Mouse (Mus musculus): ENCODE results near the gene Ren1. TPM values are rescaled to one million over a fixed set of nuclear protein-coding genes. Genes with fewer than 3 reads are reported as not detected.

Gene Ren1
- polyA plus RNA-seq, 1 experiment from 2014 or later = not detected

DNA sequence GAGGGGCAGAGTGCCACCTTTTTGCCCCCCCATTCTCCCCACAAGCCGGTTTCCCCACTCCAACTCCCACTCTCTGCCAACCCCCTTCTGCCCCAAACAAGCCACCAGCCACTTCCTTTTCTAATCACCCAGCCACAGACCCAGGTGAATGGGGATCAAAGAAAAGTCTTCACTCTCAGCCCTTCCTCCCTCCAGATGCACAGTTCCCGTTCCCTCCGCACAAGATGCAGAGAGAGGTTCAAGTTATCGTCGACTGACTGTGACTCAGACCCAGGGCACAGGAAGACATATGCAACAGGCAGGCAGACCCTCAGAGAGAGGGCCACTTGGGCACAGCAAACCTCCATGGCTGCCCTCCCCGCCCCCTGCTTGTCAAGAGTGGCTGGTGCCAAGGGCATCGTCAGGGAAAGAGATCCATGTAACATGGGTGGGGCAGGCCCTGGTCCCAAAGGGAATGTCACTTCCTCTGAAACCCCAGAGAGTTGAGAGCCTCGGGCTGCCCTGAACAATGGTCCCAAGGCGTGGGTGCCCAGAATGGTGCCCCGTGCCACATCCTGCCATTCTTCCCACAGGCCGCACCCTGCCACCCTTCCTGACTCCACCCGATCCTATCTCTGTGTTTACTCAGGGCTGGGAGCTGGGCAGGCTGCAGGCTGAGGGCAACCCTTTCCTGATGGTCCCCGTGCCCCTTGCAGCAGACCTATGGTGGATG, 49.9 kb downstream of the Ren1 start:
- H3K27ac ChIP-seq (ENCODE audit: low read depth, low read length) = no peak overlapping the region
- no peak for ATAC-seq (replicated peaks; ENCODE audit: insufficient number of reproducible peaks, low FRiP score, low TSS enrichment)

GRCm38 (mm10) chr1:133404005-133404404, 53.7 kb downstream of the Ren1 start:
- WGBS (ENCODE audit: insufficient replicate concordance) = 71% methylated on average over 4 of the region's 4 CpGs
- H3K4me1 ChIP-seq (ENCODE audit: control insufficient read depth, insufficient read depth, low read length) = peaks cover 3% of the 10 kb centered on the region
- no peak overlapping the region for H3K4me3 ChIP-seq (ENCODE audit: low read depth, low read length)
- no peak overlapping the region for H3K4me2 ChIP-seq
- no peaks in the 10 kb centered on the region for H3K36me3 ChIP-seq (ENCODE audit: control insufficient read depth, insufficient read depth, low read length)
- H3K9me3 ChIP-seq (replicated peaks; ENCODE audit: control insufficient read depth, low read length) = no peaks in the 10 kb centered on the region
- no peaks in the 10 kb centered on the region for H3K27me3 ChIP-seq (ENCODE audit: control insufficient read depth, insufficient read depth, low read length)
- ATAC-seq (replicated peaks; ENCODE audit: insufficient number of reproducible peaks, low FRiP score, low TSS enrichment) = no peak; the same call in 1 of the 2 replicates
- H3K27ac ChIP-seq (ENCODE audit: low read depth, low read length) = no peak overlapping the region
- no peak overlapping the region for H3K9ac ChIP-seq (ENCODE audit: low read depth, low read length)

More for the DNA sequence above, 49.9 kb downstream of the Ren1 start:
- no peak overlapping the region for H3K9ac ChIP-seq (ENCODE audit: low read depth, low read length)
- H3K4me3 ChIP-seq (ENCODE audit: low read depth, low read length) = no peak overlapping the region
- peaks cover 3% of the 10 kb centered on the region; the same call in 1 of the 2 replicates for H3K4me1 ChIP-seq (ENCODE audit: control insufficient read depth, insufficient read depth, low read length)
- no peaks in the 10 kb centered on the region for H3K36me3 ChIP-seq (ENCODE audit: control insufficient read depth, insufficient read depth, low read length)
- WGBS (ENCODE audit: insufficient replicate concordance) = 65% methylated on average over 13 of the region's 13 CpGs
- no peaks in the 10 kb centered on the region for H3K27me3 ChIP-seq (ENCODE audit: control insufficient read depth, insufficient read depth, low read length)
- no peaks in the 10 kb centered on the region for H3K9me3 ChIP-seq (replicated peaks; ENCODE audit: control insufficient read depth, low read length)
- no peak overlapping the region for H3K4me2 ChIP-seq

GRCm38 (mm10) chr1:133406614-133407013, 56.3 kb downstream of the Ren1 start:
- WGBS (ENCODE audit: insufficient replicate concordance) = 63% methylated on average over 7 of the region's 7 CpGs
- Histone ChIP-seq H3K27ac (ENCODE audit: low read depth, low read length) (no peak overlapping the region), H3K4me3 (ENCODE audit: low read depth, low read length) (no peak overlapping the region)

GRCm38 (mm10) chr1:133407436-133407835, 57.1 kb downstream of the Ren1 start:
- Histone ChIP-seq H3K27ac (ENCODE audit: low read depth, low read length) (no peak overlapping the region), H3K9me3 (replicated peaks; ENCODE audit: control insufficient read depth, low read length) (no peaks in the 10 kb centered on the region), H3K27me3 (ENCODE audit: control insufficient read depth, insufficient read depth, low read length) (no peaks in the 10 kb centered on the region), H3K9ac (ENCODE audit: low read depth, low read length) (no peak overlapping the region), H3K4me2 (no peak overlapping the region), H3K4me1 (ENCODE audit: control insufficient read depth, insufficient read depth, low read length) (peaks cover 9% of the 10 kb centered on the region), H3K36me3 (ENCODE audit: control insufficient read depth, insufficient read depth, low read length) (no peaks in the 10 kb centered on the region), H3K4me3 (ENCODE audit: low read depth, low read length) (no peak overlapping the region)
- ATAC-seq (replicated peaks; ENCODE audit: insufficient number of reproducible peaks, low FRiP score, low TSS enrichment) = no peak
- 56% methylated on average over 6 of the region's 6 CpGs for WGBS (ENCODE audit: insufficient replicate concordance)

More at GRCm38 (mm10) chr1:133406614-133407013, 56.3 kb downstream of the Ren1 start:
- no peaks in the 10 kb centered on the region for H3K27me3 ChIP-seq (ENCODE audit: control insufficient read depth, insufficient read depth, low read length)
- no peaks in the 10 kb centered on the region for H3K36me3 ChIP-seq (ENCODE audit: control insufficient read depth, insufficient read depth, low read length)
- H3K4me1 ChIP-seq (ENCODE audit: control insufficient read depth, insufficient read depth, low read length) = peaks cover 9% of the 10 kb centered on the region
- no peak for ATAC-seq (replicated peaks; ENCODE audit: insufficient number of reproducible peaks, low FRiP score, low TSS enrichment)
- H3K9me3 ChIP-seq (replicated peaks; ENCODE audit: control insufficient read depth, low read length) = no peaks in the 10 kb centered on the region
- H3K9ac ChIP-seq (ENCODE audit: low read depth, low read length) = no peak overlapping the region
- H3K4me2 ChIP-seq = no peak overlapping the region

GRCm38 (mm10) chr1:133408321-133408720, 58.0 kb downstream of the Ren1 start:
- 55% methylated on average over 9 of the region's 9 CpGs for WGBS (ENCODE audit: insufficient replicate concordance)
- Histone ChIP-seq H3K4me3 (ENCODE audit: low read depth, low read length) (no peak overlapping the region), H3K4me1 (ENCODE audit: control insufficient read depth, insufficient read depth, low read length) (peaks cover 9% of the 10 kb centered on the region), H3K9ac (ENCODE audit: low read depth, low read length) (no peak overlapping the region), H3K27ac (ENCODE audit: low read depth, low read length) (no peak overlapping the region), H3K9me3 (replicated peaks; ENCODE audit: control insufficient read depth, low read length) (no peaks in the 10 kb centered on the region), H3K4me2 (no peak overlapping the region), H3K27me3 (ENCODE audit: control insufficient read depth, insufficient read depth, low read length) (no peaks in the 10 kb centered on the region), H3K36me3 (ENCODE audit: control insufficient read depth, insufficient read depth, low read length) (no peaks in the 10 kb centered on the region)
- ATAC-seq (replicated peaks; ENCODE audit: insufficient number of reproducible peaks, low FRiP score, low TSS enrichment) = no peak

GRCm38 (mm10) chr1:133408880-133409516, 58.7 kb downstream of the Ren1 start:
- ATAC-seq (replicated peaks; ENCODE audit: insufficient number of reproducible peaks, low FRiP score, low TSS enrichment) = no peak
- no peak overlapping the region for H3K4me3 ChIP-seq (ENCODE audit: low read depth, low read length)

GRCm38 (mm10) chr1:133409786-133410185, 59.5 kb downstream of the Ren1 start:
- Histone ChIP-seq H3K27ac (ENCODE audit: low read depth, low read length) (no peak overlapping the region), H3K4me1 (ENCODE audit: control insufficient read depth, insufficient read depth, low read length) (peaks cover 9% of the 10 kb centered on the region), H3K36me3 (ENCODE audit: control insufficient read depth, insufficient read depth, low read length) (no peaks in the 10 kb centered on the region), H3K4me3 (ENCODE audit: low read depth, low read length) (no peak overlapping the region), H3K27me3 (ENCODE audit: control insufficient read depth, insufficient read depth, low read length) (no peaks in the 10 kb centered on the region), H3K4me2 (no peak overlapping the region), H3K9ac (ENCODE audit: low read depth, low read length) (no peak overlapping the region), H3K9me3 (replicated peaks; ENCODE audit: control insufficient read depth, low read length) (no peaks in the 10 kb centered on the region)
- 67% methylated on average over 9 of the region's 9 CpGs for WGBS (ENCODE audit: insufficient replicate concordance)
- ATAC-seq (replicated peaks; ENCODE audit: insufficient number of reproducible peaks, low FRiP score, low TSS enrichment) = no peak

More at GRCm38 (mm10) chr1:133408880-133409516, 58.7 kb downstream of the Ren1 start:
- Histone ChIP-seq H3K9ac (ENCODE audit: low read depth, low read length) (no peak overlapping the region), H3K4me1 (ENCODE audit: control insufficient read depth, insufficient read depth, low read length) (peaks cover 9% of the 10 kb centered on the region), H3K9me3 (replicated peaks; ENCODE audit: control insufficient read depth, low read length) (no peaks in the 10 kb centered on the region), H3K36me3 (ENCODE audit: control insufficient read depth, insufficient read depth, low read length) (no peaks in the 10 kb centered on the region), H3K4me2 (no peak overlapping the region), H3K27ac (ENCODE audit: low read depth, low read length) (no peak overlapping the region), H3K27me3 (ENCODE audit: control insufficient read depth, insufficient read depth, low read length) (no peaks in the 10 kb centered on the region)
- 25% methylated on average over 6 of the region's 6 CpGs for WGBS (ENCODE audit: insufficient replicate concordance)
